Mouse (Mus musculus) midbrain, embryonic 10.5 days (tissue): ENCODE measurements around the gene Bex6. TPM values are rescaled to one million over a fixed set of nuclear protein-coding genes. Genes with fewer than 3 reads are reported as not detected.

ENCODE experiments used
- DNase-seq: peaks from one replicate; pipeline ENCODE4 v3.0.0-alpha.2; 2017; ENCODE audit warnings: low spot score
- H3K27ac ChIP-seq: fragments of 300-500 bp; sonication (generic); replicated peaks from 2 replicates; pipeline ENCODE4 v1.5.1; 2016; ENCODE audit warnings: mild to moderate bottlenecking
- H3K27me3 ChIP-seq: fragments of 300-500 bp; sonication (generic); 2 replicates; pipeline ENCODE4 v1.6.1; 2016; ENCODE audit warnings: low read depth, mild to moderate bottlenecking; ENCODE audit not compliant: poor library complexity, severe bottlenecking
- H3K36me3 ChIP-seq: fragments of 300-500 bp; sonication (generic); 2 replicates; pipeline ENCODE4 v1.6.1; 2016; ENCODE audit warnings: mild to moderate bottlenecking, moderate library complexity
- H3K4me1 ChIP-seq: fragments of 300-500 bp; sonication (generic); 2 replicates; pipeline ENCODE4 v1.6.1; 2016
- H3K4me3 ChIP-seq: fragments of 300-500 bp; sonication (generic); 2 replicates; pipeline ENCODE4 v1.5.1; 2016; ENCODE audit warnings: mild to moderate bottlenecking, moderate library complexity
- H3K9me3 ChIP-seq: fragments of 300-500 bp; sonication (generic); replicated peaks from 2 replicates; pipeline ENCODE4 v1.6.1; 2016; ENCODE audit warnings: mild to moderate bottlenecking
- WGBS: fragments of 180-500 bp; shearing (Covaris S2); methylation state at CpG from one replicate; pipeline ENCODE4 v1.1.7; 2016; 5-methylcytosine and 5-hydroxymethylcytosine counted together
- polyA plus RNA-seq: library from polyadenylated mRNA; unstranded; fragments of >200 nt; fragmentation: Nextera tagmentation; extraction: Ambion mirVana; gene quantifications from 2 replicates; pipeline ENCODE4 v1.2.1, GENCODE M21; 2016

Gene Bex6
- polyA plus RNA-seq = 0.25 TPM in 1 of 2 replicates, not detected in the other

- DNase-seq = no peak
- Histone ChIP-seq H3K9me3 (no peaks in the 10 kb centered on the region), H3K36me3 (no peaks in the 10 kb centered on the region), H3K27me3 (no peaks in the 10 kb centered on the region), H3K4me1 (peaks cover 10% of the 10 kb centered on the region), H3K27ac (no peak within 1 kb of the TSS), H3K4me3 (no peak within 1 kb of the TSS)
- 92% methylated on average over 6 of the region's 6 CpGs for WGBS
Measured at GRCm38 (mm10) chr16:32179333-32179901, at the start of gene Bex6. Bex6 (plus strand) TSS chr16:32179823.

- no peaks in the 10 kb centered on the region for H3K27me3 ChIP-seq
- DNase-seq = no peak
- WGBS = 73% methylated on average over 16 of the region's 16 CpGs
- H3K27ac ChIP-seq = no peak overlapping the region
- no peaks in the 10 kb centered on the region for H3K4me1 ChIP-seq
- no peaks in the 10 kb centered on the region for H3K9me3 ChIP-seq
- H3K4me3 ChIP-seq = no peak overlapping the region
- no peaks in the 10 kb centered on the region for H3K36me3 ChIP-seq
Measured at GRCm38 (mm10) chr16:32130190-32130826, 49.3 kb upstream of the Bex6 start.

DNA sequence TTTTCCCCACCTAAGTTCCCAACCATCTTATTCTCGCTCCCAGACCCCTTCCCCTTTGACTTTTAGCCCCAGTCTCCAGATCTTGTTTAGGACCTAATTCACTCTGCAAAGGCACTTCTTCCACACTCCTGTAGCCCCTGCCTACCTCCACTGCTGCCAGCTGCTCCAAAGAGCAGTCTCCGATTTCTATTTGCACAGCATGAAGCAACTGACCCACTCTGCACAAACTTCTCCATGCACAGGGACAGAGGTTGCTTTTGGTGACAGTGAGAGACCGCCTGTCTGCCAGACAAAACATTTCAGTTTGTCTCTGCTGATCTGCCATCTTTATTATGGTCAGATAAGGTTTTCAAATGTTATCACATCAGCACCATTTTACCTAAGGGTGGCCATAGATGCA is 46.5 kb upstream of the Bex6 start:
- H3K9me3 ChIP-seq = no peaks in the 10 kb centered on the region
- H3K27ac ChIP-seq = no peak overlapping the region
- H3K4me3 ChIP-seq = no peak overlapping the region
- no peak for DNase-seq
- no peaks in the 10 kb centered on the region for H3K4me1 ChIP-seq
- H3K36me3 ChIP-seq = no peaks in the 10 kb centered on the region
- WGBS = 87% methylated on average over 3 of the region's 3 CpGs
- H3K27me3 ChIP-seq = no peaks in the 10 kb centered on the region

GRCm38 (mm10) chr16:32135842-32136357 is 43.7 kb upstream of the Bex6 start:
- Histone ChIP-seq H3K36me3 (no peaks in the 10 kb centered on the region), H3K27me3 (no peaks in the 10 kb centered on the region), H3K9me3 (no peaks in the 10 kb centered on the region), H3K27ac (no peak overlapping the region), H3K4me1 (no peaks in the 10 kb centered on the region), H3K4me3 (no peak overlapping the region)
- DNase-seq = no peak
- 79% methylated on average over 7 of the region's 7 CpGs for WGBS

- Histone ChIP-seq H3K4me1 (no peaks in the 10 kb centered on the region), H3K27ac (no peak overlapping the region), H3K36me3 (peaks cover 11% of the 10 kb centered on the region), H3K4me3 (no peak overlapping the region), H3K27me3 (no peaks in the 10 kb centered on the region), H3K9me3 (peaks cover 11% of the 10 kb centered on the region; the same call in 1 of the 2 replicates)
- 100% methylated on average over 1 of the region's 1 CpGs for WGBS
- DNase-seq = no peak
Measured at GRCm38 (mm10) chr16:32138954-32139353, 40.7 kb upstream of the Bex6 start.

DNA sequence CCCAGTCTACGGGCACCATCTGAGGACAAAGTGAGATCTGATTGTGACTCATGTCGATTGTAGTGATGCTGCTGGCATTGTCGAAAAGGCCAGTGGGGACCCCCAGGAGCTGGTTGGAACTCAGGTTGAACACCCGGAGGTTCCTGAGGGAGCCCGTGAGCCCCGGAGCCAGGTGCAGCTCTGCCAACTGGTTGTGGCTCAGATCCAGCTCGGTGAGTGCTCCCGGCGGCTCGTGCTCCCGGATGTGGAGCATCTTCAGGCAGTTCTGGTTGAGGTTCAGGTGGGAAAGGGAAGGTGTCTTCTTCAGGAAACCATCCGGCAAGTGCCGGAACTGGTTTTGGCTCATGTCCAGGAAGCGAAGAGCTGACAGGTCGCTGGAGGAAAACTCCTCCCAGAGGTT is 35.9 kb upstream of the Bex6 start:
- H3K4me1 ChIP-seq = no peaks in the 10 kb centered on the region
- WGBS = 94% methylated on average over 15 of the region's 15 CpGs
- H3K36me3 ChIP-seq = peaks cover 17% of the 10 kb centered on the region
- H3K9me3 ChIP-seq = peaks cover 13% of the 10 kb centered on the region; the same call in 1 of the 2 replicates
- H3K27ac ChIP-seq = no peak overlapping the region
- DNase-seq = no peak
- H3K27me3 ChIP-seq = no peaks in the 10 kb centered on the region
- H3K4me3 ChIP-seq = no peak overlapping the region

DNA sequence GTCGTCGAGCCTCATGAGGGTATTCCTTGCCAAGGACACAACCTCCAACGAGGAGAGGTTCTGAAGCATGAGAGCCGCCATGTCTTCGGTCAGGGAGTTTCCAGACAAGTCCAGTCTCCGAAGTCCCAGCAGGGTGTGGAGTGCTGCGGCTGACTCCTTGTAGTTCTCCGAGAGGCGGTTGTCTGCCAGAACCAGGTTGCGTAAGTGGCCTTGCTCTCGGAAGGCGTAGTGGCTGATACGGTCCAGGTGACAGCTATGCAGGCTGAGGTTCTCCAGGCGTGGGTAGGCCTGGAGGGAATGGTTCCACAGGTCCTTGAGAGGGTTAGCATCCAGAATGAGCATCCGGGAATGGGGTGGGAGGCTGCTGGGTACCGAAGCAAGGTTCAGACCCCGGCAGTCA is 35.0 kb upstream of the Bex6 start:
- no peak overlapping the region for H3K27ac ChIP-seq
- H3K36me3 ChIP-seq = peaks cover 17% of the 10 kb centered on the region
- DNase-seq = no peak
- peaks cover 13% of the 10 kb centered on the region; the same call in 1 of the 2 replicates for H3K9me3 ChIP-seq
- no peak overlapping the region for H3K4me3 ChIP-seq
- no peaks in the 10 kb centered on the region for H3K4me1 ChIP-seq
- 92% methylated on average over 17 of the region's 17 CpGs for WGBS
- H3K27me3 ChIP-seq = no peaks in the 10 kb centered on the region

DNA sequence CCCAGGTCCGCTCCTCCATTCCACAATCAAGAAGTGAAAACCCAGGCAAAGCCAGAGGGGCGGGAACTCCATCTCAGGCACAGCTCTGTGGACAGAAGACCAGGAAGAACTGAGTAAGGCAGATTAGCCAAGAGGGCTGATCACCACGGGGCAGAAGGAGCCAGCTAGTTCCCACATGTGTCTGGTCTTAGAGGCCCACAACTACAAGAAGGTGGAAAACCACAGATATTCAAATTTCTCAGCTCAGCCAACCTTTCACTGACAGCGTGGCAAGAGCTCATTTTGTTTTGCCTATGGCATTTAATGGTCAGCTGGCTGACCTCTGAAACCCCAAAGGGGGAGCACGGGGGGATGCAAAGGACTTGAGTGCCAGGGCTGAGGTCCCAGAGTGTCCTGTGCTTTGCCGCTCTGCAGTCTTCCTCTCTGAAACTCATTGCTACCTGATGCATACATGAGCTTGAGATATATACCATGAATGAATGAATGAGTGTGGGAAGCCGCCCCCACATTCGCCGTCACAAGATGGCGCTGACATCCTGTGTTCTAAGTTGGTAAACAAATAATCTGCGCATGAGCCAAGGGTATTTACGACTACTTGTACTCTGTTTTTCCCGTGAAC is 31.9 kb upstream of the Bex6 start:
- WGBS = 54% methylated on average over 12 of the region's 13 CpGs

GRCm38 (mm10) chr16:32153976-32154375 is 25.6 kb upstream of the Bex6 start:
- Histone ChIP-seq H3K4me1 (no peaks in the 10 kb centered on the region), H3K27ac (no peak overlapping the region), H3K9me3 (no peaks in the 10 kb centered on the region), H3K36me3 (no peaks in the 10 kb centered on the region), H3K27me3 (no peaks in the 10 kb centered on the region), H3K4me3 (no peak overlapping the region)
- no peak for DNase-seq
- WGBS = 87% methylated on average over 1 of the region's 1 CpGs

More for the DNA sequence above, 31.9 kb upstream of the Bex6 start:
- no peaks in the 10 kb centered on the region for H3K27me3 ChIP-seq
- H3K4me3 ChIP-seq = peak overlapping the region; percentile 20
- H3K9me3 ChIP-seq = peaks cover 13% of the 10 kb centered on the region; the same call in 1 of the 2 replicates
- H3K4me1 ChIP-seq = no peaks in the 10 kb centered on the region
- H3K27ac ChIP-seq = no peak overlapping the region
- peak; percentile 16 for DNase-seq
- H3K36me3 ChIP-seq = peaks cover 17% of the 10 kb centered on the region

DNA sequence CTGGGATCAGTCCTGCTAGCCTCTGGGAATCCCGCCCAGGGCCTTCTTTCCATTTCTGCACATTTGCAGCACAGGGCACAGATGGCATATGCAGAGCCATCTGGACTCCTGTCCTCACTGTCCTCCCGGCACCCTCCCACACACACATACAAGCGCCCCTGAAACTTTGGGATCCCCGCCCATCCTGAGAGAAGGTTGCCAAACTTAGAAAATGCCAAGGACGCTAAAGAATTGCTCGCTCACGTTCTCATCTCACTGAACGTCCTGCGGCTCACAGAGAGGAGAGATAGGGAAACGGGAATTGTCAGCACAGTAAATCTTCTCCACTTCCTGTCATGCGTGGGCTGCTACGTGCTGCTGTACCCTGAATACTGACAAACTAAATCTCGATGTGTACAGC is 25.2 kb upstream of the Bex6 start:
- Histone ChIP-seq H3K36me3 (no peaks in the 10 kb centered on the region), H3K9me3 (no peaks in the 10 kb centered on the region), H3K27ac (no peak overlapping the region), H3K4me3 (no peak overlapping the region), H3K27me3 (no peaks in the 10 kb centered on the region), H3K4me1 (no peaks in the 10 kb centered on the region)
- 89% methylated on average over 13 of the region's 13 CpGs for WGBS
- no peak for DNase-seq

GRCm38 (mm10) chr16:32156719-32157118 is 22.9 kb upstream of the Bex6 start:
- Histone ChIP-seq H3K27ac (no peak overlapping the region), H3K36me3 (no peaks in the 10 kb centered on the region), H3K9me3 (no peaks in the 10 kb centered on the region), H3K27me3 (no peaks in the 10 kb centered on the region), H3K4me1 (no peaks in the 10 kb centered on the region), H3K4me3 (no peak overlapping the region)
- 71% methylated on average over 3 of the region's 3 CpGs for WGBS
- no peak for DNase-seq

DNA sequence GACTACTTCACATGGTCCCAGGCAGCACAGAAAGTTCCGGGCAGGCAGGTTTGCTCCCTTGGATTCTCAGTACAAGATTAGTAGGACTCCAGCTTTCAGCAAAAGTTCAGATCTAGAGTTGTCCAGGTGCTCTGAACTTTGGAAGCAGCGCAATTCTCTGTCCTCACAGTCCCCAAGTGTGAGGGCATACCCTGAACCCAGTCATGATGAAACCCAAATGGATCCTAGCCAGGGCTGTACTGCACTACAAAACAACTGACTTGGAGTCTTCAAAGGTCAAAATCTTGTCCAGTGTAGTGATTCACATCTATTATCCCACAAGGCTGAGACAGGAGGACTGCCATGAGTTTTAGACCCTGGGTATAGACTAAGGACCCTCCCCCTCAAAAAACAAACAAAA is 22.3 kb upstream of the Bex6 start:
- Histone ChIP-seq H3K4me3 (no peak overlapping the region), H3K36me3 (no peaks in the 10 kb centered on the region), H3K27ac (no peak overlapping the region), H3K4me1 (no peaks in the 10 kb centered on the region), H3K9me3 (no peaks in the 10 kb centered on the region), H3K27me3 (no peaks in the 10 kb centered on the region)
- WGBS = 80% methylated on average over 2 of the region's 2 CpGs
- no peak for DNase-seq

- H3K9me3 ChIP-seq = no peaks in the 10 kb centered on the region
- no peaks in the 10 kb centered on the region for H3K4me1 ChIP-seq
- H3K27me3 ChIP-seq = peaks cover 7% of the 10 kb centered on the region
- H3K4me3 ChIP-seq = no peak overlapping the region
- H3K27ac ChIP-seq = no peak overlapping the region
- DNase-seq = no peak
- WGBS = 92% methylated on average over 3 of the region's 3 CpGs
- no peaks in the 10 kb centered on the region for H3K36me3 ChIP-seq
Measured at GRCm38 (mm10) chr16:32158966-32159365, 20.7 kb upstream of the Bex6 start.
